Mouse (Mus musculus): Measurements from ENCODE around the gene Gipc3. TPM values are rescaled to one million over a fixed set of nuclear protein-coding genes. Genes with fewer than 3 reads are reported as not detected.

Gene Gipc3
- total and polyA plus RNA-seq, 2 experiments, result under 0.01 to 0.57 TPM

- no peak for TF ChIP-seq CTCF (IDR thresholded peaks at IDR 0.05; ENCODE audit: low read depth, low read length)
- TF ChIP-seq POLR2A (IDR thresholded peaks at IDR 0.05; ENCODE audit: extremely low read depth, insufficient read depth, low read length), result no peak
- Histone ChIP-seq H3K36me3 (ENCODE audit: control insufficient read depth, insufficient read depth, low read length) (peaks cover 7% of the 10 kb centered on the region), H3K27me3 (ENCODE audit: control insufficient read depth, insufficient read depth, low read length) (no peaks in the 10 kb centered on the region), H3K79me2 (ENCODE audit: control insufficient read depth, insufficient read depth, low read length) (peaks cover 6% of the 10 kb centered on the region; the same call in 1 of the 2 replicates), H3K4me1 (ENCODE audit: control insufficient read depth, insufficient read depth, low read length) (peaks cover under 1% of the 10 kb centered on the region), H3K27ac (replicated peaks; ENCODE audit: insufficient read depth, low read depth, low read length) (peak overlapping the region; percentile 47), H3K9ac (ENCODE audit: low read depth, low read length) (no peak overlapping the region), H3K4me3 (ENCODE audit: insufficient read depth, low read depth, low read length) (no peak overlapping the region)
- WGBS, result 65% methylated on average over 6 of the region's 6 CpGs
- no peak for DNase-seq (ENCODE audit: extremely low read depth, low read depth, low spot score)
Measured at GRCm38 (mm10) chr10:81326858-81327257, 16.2 kb downstream of the Gipc3 start.

DNA sequence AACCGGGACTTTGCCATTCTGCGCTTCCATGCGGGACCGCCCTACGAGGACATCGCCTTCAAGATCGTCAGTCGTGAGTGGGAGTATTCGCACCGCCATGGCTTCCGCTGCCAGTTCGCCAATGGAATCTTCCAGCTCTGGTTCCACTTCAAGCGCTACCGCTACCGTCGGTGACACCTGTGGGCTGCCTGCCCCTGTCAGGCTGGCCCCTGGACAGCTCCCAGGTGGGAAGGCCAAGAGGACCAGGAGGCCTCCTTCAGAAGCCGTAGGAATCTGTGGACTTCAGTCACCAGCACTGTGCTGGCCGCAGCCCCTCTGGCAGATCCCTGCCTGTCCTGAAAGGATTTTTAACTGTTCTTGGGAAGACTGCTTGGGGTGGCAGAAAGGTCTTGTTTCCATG lies 17.3 kb downstream of the Gipc3 start:
- DNase-seq (ENCODE audit: extremely low read depth, low read depth, low spot score), result no peak
- TF ChIP-seq CTCF (IDR thresholded peaks at IDR 0.05; ENCODE audit: low read depth, low read length) (no peak), POLR2A (IDR thresholded peaks at IDR 0.05; ENCODE audit: extremely low read depth, insufficient read depth, low read length) (no peak)
- Histone ChIP-seq H3K36me3 (ENCODE audit: control insufficient read depth, insufficient read depth, low read length) (peaks cover 7% of the 10 kb centered on the region), H3K79me2 (ENCODE audit: control insufficient read depth, insufficient read depth, low read length) (peaks cover 9% of the 10 kb centered on the region; the same call in 1 of the 2 replicates), H3K27ac (replicated peaks; ENCODE audit: insufficient read depth, low read depth, low read length) (no peak overlapping the region), H3K4me1 (ENCODE audit: control insufficient read depth, insufficient read depth, low read length) (peaks cover 2% of the 10 kb centered on the region), H3K9ac (ENCODE audit: low read depth, low read length) (no peak overlapping the region), H3K4me3 (ENCODE audit: insufficient read depth, low read depth, low read length) (no peak overlapping the region), H3K27me3 (ENCODE audit: control insufficient read depth, insufficient read depth, low read length) (no peaks in the 10 kb centered on the region)
- WGBS, result 94% methylated on average over 18 of the region's 18 CpGs

DNA sequence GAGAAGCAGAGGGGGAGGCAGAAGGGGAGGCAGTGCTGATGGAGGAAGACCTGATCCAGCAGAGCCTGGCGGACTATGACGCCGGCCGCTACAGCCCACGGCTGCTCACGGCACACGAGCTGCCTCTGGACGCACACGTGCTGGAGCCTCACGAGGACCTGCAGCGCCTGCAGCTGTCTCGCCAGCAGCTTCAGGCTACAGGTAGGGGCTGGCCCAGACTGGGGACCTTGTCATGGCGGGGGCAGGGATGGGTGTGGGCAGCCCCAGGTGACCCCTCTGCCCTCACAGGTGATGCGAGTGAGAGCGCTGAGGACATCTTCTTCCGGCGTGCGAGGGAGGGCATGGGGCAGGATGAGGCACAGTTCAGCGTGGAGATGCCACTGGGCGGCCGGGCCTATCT lies 17.9 kb downstream of the Gipc3 start:
- Histone ChIP-seq H3K27ac (replicated peaks; ENCODE audit: insufficient read depth, low read depth, low read length) (no peak overlapping the region), H3K4me1 (ENCODE audit: control insufficient read depth, insufficient read depth, low read length) (peaks cover 2% of the 10 kb centered on the region), H3K36me3 (ENCODE audit: control insufficient read depth, insufficient read depth, low read length) (peaks cover 7% of the 10 kb centered on the region), H3K79me2 (ENCODE audit: control insufficient read depth, insufficient read depth, low read length) (peaks cover 9% of the 10 kb centered on the region; the same call in 1 of the 2 replicates), H3K4me3 (ENCODE audit: insufficient read depth, low read depth, low read length) (no peak overlapping the region), H3K9ac (ENCODE audit: low read depth, low read length) (no peak overlapping the region), H3K27me3 (ENCODE audit: control insufficient read depth, insufficient read depth, low read length) (no peaks in the 10 kb centered on the region)
- TF ChIP-seq CTCF (IDR thresholded peaks at IDR 0.05; ENCODE audit: low read depth, low read length), result no peak
- WGBS, result 95% methylated on average over 21 of the region's 21 CpGs
- DNase-seq (ENCODE audit: extremely low read depth, low read depth, low spot score), result no peak

- H3K4me1 ChIP-seq (ENCODE audit: control insufficient read depth, insufficient read depth, low read length), result peaks cover 10% of the 10 kb centered on the region
- WGBS, result 92% methylated on average over 18 of the region's 18 CpGs
- H3K9ac ChIP-seq (ENCODE audit: low read depth, low read length), result no peak overlapping the region
Measured at GRCm38 (mm10) chr10:81323791-81324530, 19.1 kb downstream of the Gipc3 start.

GRCm38 (mm10) chr10:81323141-81323775 lies 19.8 kb downstream of the Gipc3 start:
- no peak overlapping the region for H3K4me3 ChIP-seq (ENCODE audit: insufficient read depth, low read depth, low read length)
- H3K27me3 ChIP-seq (ENCODE audit: control insufficient read depth, insufficient read depth, low read length), result no peaks in the 10 kb centered on the region
- no peak overlapping the region for H3K9ac ChIP-seq (ENCODE audit: low read depth, low read length)
- TF ChIP-seq POLR2A (IDR thresholded peaks at IDR 0.05; ENCODE audit: extremely low read depth, insufficient read depth, low read length) (no peak), CTCF (IDR thresholded peaks at IDR 0.05; ENCODE audit: low read depth, low read length) (no peak)
- DNase-seq (ENCODE audit: extremely low read depth, low read depth, low spot score), result no peak
- peaks cover 7% of the 10 kb centered on the region for H3K36me3 ChIP-seq (ENCODE audit: control insufficient read depth, insufficient read depth, low read length)
- no peak overlapping the region for H3K27ac ChIP-seq (replicated peaks; ENCODE audit: insufficient read depth, low read depth, low read length)
- WGBS, result 96% methylated on average over 23 of the region's 23 CpGs
- H3K4me1 ChIP-seq (ENCODE audit: control insufficient read depth, insufficient read depth, low read length), result peaks cover 17% of the 10 kb centered on the region
- H3K79me2 ChIP-seq (ENCODE audit: control insufficient read depth, insufficient read depth, low read length), result peaks cover 9% of the 10 kb centered on the region; the same call in 1 of the 2 replicates

More at GRCm38 (mm10) chr10:81323791-81324530, 19.1 kb downstream of the Gipc3 start:
- H3K79me2 ChIP-seq (ENCODE audit: control insufficient read depth, insufficient read depth, low read length), result peaks cover 9% of the 10 kb centered on the region; the same call in 1 of the 2 replicates
- H3K36me3 ChIP-seq (ENCODE audit: control insufficient read depth, insufficient read depth, low read length), result peaks cover 7% of the 10 kb centered on the region
- H3K27me3 ChIP-seq (ENCODE audit: control insufficient read depth, insufficient read depth, low read length), result no peaks in the 10 kb centered on the region
- H3K27ac ChIP-seq (replicated peaks; ENCODE audit: insufficient read depth, low read depth, low read length), result no peak overlapping the region
- TF ChIP-seq POLR2A (IDR thresholded peaks at IDR 0.05; ENCODE audit: extremely low read depth, insufficient read depth, low read length) (no peak), CTCF (IDR thresholded peaks at IDR 0.05; ENCODE audit: low read depth, low read length) (no peak)
- H3K4me3 ChIP-seq (ENCODE audit: insufficient read depth, low read depth, low read length), result no peak overlapping the region
- no peak for DNase-seq (ENCODE audit: extremely low read depth, low read depth, low spot score)

- no peak for TF ChIP-seq CTCF (IDR thresholded peaks at IDR 0.05; ENCODE audit: low read depth, low read length)
- TF ChIP-seq POLR2A (IDR thresholded peaks at IDR 0.05; ENCODE audit: extremely low read depth, insufficient read depth, low read length), result no peak
- Histone ChIP-seq H3K27ac (replicated peaks; ENCODE audit: insufficient read depth, low read depth, low read length) (no peak overlapping the region), H3K79me2 (ENCODE audit: control insufficient read depth, insufficient read depth, low read length) (peaks cover 9% of the 10 kb centered on the region; the same call in 1 of the 2 replicates), H3K9ac (ENCODE audit: low read depth, low read length) (no peak overlapping the region), H3K4me3 (ENCODE audit: insufficient read depth, low read depth, low read length) (no peak overlapping the region), H3K27me3 (ENCODE audit: control insufficient read depth, insufficient read depth, low read length) (no peaks in the 10 kb centered on the region), H3K36me3 (ENCODE audit: control insufficient read depth, insufficient read depth, low read length) (peaks cover 7% of the 10 kb centered on the region), H3K4me1 (ENCODE audit: control insufficient read depth, insufficient read depth, low read length) (peaks cover 18% of the 10 kb centered on the region)
- DNase-seq (ENCODE audit: extremely low read depth, low read depth, low spot score), result no peak
- WGBS, result 94% methylated on average over 27 of the region's 27 CpGs
Measured at GRCm38 (mm10) chr10:81322444-81322843, 20.6 kb downstream of the Gipc3 start.

All from liver, adult 2 months (tissue).